Mouse (Mus musculus): ENCODE measurements at regions not wholly inside any gene's neighbourhood (a gene's known extent, or its start where the extent isn't known, plus 50 kb on each side); places are given as distances from the start of the nearest gene placed in this dataset.

- TF ChIP-seq POLR2A (IDR thresholded peaks at IDR 0.05; ENCODE audit: low read depth, low read length) (no peak), CTCF (conservative IDR thresholded peaks at IDR 0.05; ENCODE audit: insufficient read depth, insufficient read length, low read depth, low read length) (no peak)
Observed at GRCm38 (mm10) chr2:30693206-30694035, 98.6 kb downstream of the Cstad start.

Data from kidney, adult 2 months (tissue).